Mouse (Mus musculus): ENCODE data around the gene Myh8. TPM values are rescaled to one million over a fixed set of nuclear protein-coding genes. Genes with fewer than 3 reads are reported as not detected.

Gene Myh8
- polyA plus RNA-seq, 1 experiment, result not detected

DNA sequence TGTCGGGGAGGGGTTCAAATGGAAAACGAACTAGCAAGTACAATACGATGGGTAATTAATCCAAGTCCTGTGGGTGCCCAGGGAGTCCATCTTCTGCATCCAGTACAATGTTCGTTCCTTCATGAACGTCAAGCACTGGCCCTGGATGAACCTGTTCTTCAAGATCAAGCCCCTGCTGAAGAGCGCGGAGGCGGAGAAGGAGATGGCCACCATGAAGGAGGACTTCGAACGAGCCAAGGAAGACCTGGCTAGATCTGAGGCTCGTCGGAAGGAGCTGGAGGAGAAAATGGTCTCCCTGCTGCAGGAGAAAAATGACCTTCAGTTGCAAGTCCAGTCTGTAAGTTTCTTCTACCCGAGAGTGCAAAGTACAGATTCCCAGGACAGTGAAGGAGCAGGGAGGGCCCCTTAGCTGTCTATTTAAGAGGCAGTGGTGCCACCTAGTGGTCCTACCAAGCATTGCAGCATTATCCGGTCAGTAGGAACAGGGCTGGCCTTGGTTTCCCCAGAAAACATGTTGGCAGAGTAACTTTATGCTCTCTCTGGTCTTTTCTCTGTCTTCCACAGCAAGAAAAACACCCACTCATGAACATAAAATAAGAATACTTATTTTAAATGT, 73.3 kb downstream of the Myh8 start:
- no peaks in the 10 kb centered on the region for H3K27me3 ChIP-seq (ENCODE audit: control insufficient read depth)
- no peak overlapping the region for H3K4me3 ChIP-seq (replicated peaks)
- no peaks in the 10 kb centered on the region for H3K36me3 ChIP-seq (ENCODE audit: control insufficient read depth)
- no peak for TF ChIP-seq GATA1 (IDR thresholded peaks at IDR 0.05; ENCODE audit: low read length)
- TF ChIP-seq TAL1 (IDR thresholded peaks at IDR 0.05; ENCODE audit: low read length), result no peak
- H3K9me3 ChIP-seq (ENCODE audit: control insufficient read depth, low read length), result no peaks in the 10 kb centered on the region
- no peaks in the 10 kb centered on the region for H3K4me1 ChIP-seq (ENCODE audit: control insufficient read depth)

DNA sequence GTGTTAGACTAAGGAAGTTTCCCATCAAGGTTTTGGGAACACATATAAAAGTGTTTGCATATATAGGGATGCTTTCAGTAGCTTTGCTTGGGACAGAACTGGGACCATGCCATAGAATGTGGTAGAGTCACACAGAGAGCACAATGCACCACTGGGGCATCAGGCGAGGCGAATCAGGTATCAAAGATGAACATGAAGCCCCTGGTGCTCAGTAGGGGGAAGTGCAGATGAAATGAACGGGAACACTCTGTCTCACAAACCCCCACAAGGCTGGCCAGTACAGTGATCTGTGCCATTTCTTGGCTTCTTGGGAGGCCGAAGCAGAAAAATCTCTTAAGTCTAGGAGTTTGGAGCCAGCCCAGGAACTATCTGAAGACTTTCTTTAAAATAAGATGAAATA, 76.1 kb downstream of the Myh8 start:
- Histone ChIP-seq H3K4me1 (ENCODE audit: control insufficient read depth) (no peaks in the 10 kb centered on the region), H3K27me3 (ENCODE audit: control insufficient read depth) (no peaks in the 10 kb centered on the region), H3K4me3 (replicated peaks) (no peak overlapping the region), H3K9me3 (ENCODE audit: control insufficient read depth, low read length) (no peaks in the 10 kb centered on the region), H3K36me3 (ENCODE audit: control insufficient read depth) (no peaks in the 10 kb centered on the region)
- no peak for TF ChIP-seq GATA1 (IDR thresholded peaks at IDR 0.05; ENCODE audit: low read length)
- TF ChIP-seq TAL1 (IDR thresholded peaks at IDR 0.05; ENCODE audit: low read length), result no peak

GRCm38 (mm10) chr11:67358031-67358430, 81.1 kb downstream of the Myh8 start:
- no peak for TF ChIP-seq TAL1 (IDR thresholded peaks at IDR 0.05; ENCODE audit: low read length)
- no peak for TF ChIP-seq GATA1 (IDR thresholded peaks at IDR 0.05; ENCODE audit: low read length)
- no peaks in the 10 kb centered on the region for H3K4me1 ChIP-seq (ENCODE audit: control insufficient read depth)
- H3K27me3 ChIP-seq (ENCODE audit: control insufficient read depth), result no peaks in the 10 kb centered on the region
- no peak overlapping the region for H3K4me3 ChIP-seq (replicated peaks)
- H3K9me3 ChIP-seq (ENCODE audit: control insufficient read depth, low read length), result no peaks in the 10 kb centered on the region
- H3K36me3 ChIP-seq (ENCODE audit: control insufficient read depth), result no peaks in the 10 kb centered on the region

Other genes starting within 250 kb of the Myh8 start
- 0.11 and 0.21 TPM in 2 replicates for gene Adprm, start 224.5 kb upstream of the Myh8 start, polyA plus RNA-seq (2012)
- 0.03 and 0.09 TPM in 2 replicates for gene Sco1, start 224.5 kb upstream of the Myh8 start, polyA plus RNA-seq (2012)
- gene Myh3, start 198.8 kb upstream of the Myh8 start, polyA plus RNA-seq (2012), result not detected in 2 replicates
- not detected in 2 replicates for gene Myh2, start 106.1 kb upstream of the Myh8 start, polyA plus RNA-seq (2012)
- gene Myh1, start 77.1 kb upstream of the Myh8 start, polyA plus RNA-seq (2012), result not detected in 2 replicates
- not detected in 2 replicates for gene Myh4, start 39.1 kb upstream of the Myh8 start, polyA plus RNA-seq (2012)
- gene Myh13, start 44.5 kb downstream of the Myh8 start, polyA plus RNA-seq (2012), result not detected in 2 replicates
- 0.01 and 0.06 TPM in 2 replicates for gene Gas7, start 178.3 kb downstream of the Myh8 start, polyA plus RNA-seq (2012)